In the genomic region with DNA sequence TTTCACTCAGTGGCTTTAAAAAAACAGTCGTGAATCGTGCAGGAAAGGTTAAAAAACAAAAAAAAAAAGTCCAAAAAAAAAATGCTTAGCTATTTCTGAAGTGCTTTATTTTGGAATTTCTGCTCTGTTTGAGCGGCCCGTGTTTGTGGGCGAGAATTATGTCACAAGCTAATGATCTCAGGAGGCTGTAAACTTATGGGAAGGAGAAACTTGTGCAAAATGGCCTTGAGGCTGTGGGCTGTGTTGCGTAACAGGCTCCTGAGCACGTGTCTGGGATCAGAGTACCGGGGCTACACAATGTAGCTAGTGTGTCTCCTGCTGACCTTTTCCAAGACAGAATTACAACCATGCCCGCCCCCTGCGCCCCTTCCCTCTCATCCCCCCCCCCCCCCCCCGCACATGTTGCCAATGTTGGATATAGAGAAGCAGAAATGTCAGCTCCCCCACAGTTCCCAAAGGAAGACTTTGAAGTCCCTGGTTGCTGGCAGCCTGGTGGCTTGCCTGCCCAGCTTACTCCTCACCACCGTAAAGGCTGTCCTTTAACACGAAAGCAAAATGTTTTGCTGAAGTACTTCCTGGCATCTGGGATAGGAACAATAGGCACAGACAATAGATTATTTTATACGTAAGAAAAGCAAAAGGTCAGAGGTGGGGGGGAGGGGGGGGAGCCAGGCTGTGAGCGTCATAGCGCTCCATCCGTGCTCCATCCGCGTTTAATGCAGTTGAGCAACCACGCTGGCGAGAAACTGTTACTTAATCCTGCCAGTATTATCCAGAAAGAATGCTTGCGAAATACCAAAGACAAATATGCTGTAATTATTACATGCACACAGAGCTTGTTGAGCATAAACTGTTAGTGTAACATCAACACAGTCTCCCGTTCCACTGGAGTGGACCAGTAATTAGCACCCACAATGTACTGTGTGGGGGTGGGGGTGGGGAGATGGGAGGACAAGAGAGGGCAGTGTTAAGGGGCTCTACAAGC, we compare ENCODE assay signal across 8 mouse cellular contexts.
DNase-seq lines count a peak whose midpoint lies in the region; ATAC-seq and TF ChIP-seq lines count a peak whose summit lies in the region.

No protein-coding gene starts in this region.

- 28% methylated on average over 21 of the region's 23 CpGs for WGBS in hindbrain, embryonic 12.5 days
- WGBS in limb, embryonic 14.5 days: 19% methylated on average over 22 of the region's 23 CpGs
- 17% methylated on average over 20 of the region's 23 CpGs for WGBS in midbrain, embryonic 16.5 days

- DNase-seq in left cerebral cortex, adult 18-20 months (ENCODE audit: low spot score in 2 of 2): peak; percentile 22 to 30
- no peak for DNase-seq in left cerebral cortex, postnatal 4 days
- peak; percentile 91 for DNase-seq in fat pad, adult 2 months (ENCODE audit: extremely low read depth, low read depth, low spot score)
- DNase-seq in limb, embryonic 14.5 days (ENCODE audit: low spot score): peak; percentile 58
- DNase-seq in thymus, postnatal 10 days (ENCODE audit: low spot score in 2 of 2): no peak
- DNase-seq in spleen, postnatal 14 days (ENCODE audit: low spot score in 2 of 2): no peak

- H3K4me3 ChIP-seq in hindbrain, embryonic 12.5 days: no peak overlapping the region
- no peak overlapping the region for H3K4me3 ChIP-seq in limb, embryonic 14.5 days (replicated peaks; ENCODE audit: low read length)
- no peak overlapping the region; the same call in 1 of the 2 replicates for H3K4me3 ChIP-seq in midbrain, embryonic 16.5 days (ENCODE audit: low read depth, low read length)

- no peak overlapping the region for H3K27ac ChIP-seq in hindbrain, embryonic 12.5 days
- peak overlapping the region; percentile 50 for H3K27ac ChIP-seq in limb, embryonic 14.5 days (replicated peaks; ENCODE audit: low read depth, low read length)
- no peak overlapping the region for H3K27ac ChIP-seq in midbrain, embryonic 16.5 days (ENCODE audit: low read length)

- TF ChIP-seq POLR2A in limb, embryonic 14.5 days (IDR thresholded peaks at IDR 0.05; ENCODE audit: borderline replicate concordance, extremely low read depth, insufficient read depth, insufficient read length): no peak

- H3K4me2 ChIP-seq in hindbrain, embryonic 12.5 days (replicated peaks): peak overlapping the region; percentile 37
- peak overlapping the region; percentile 28 for H3K4me2 ChIP-seq in limb, embryonic 14.5 days (replicated peaks; ENCODE audit: low read depth, low read length, severe bottlenecking)
- peak overlapping the region; percentile 40 for H3K4me2 ChIP-seq in midbrain, embryonic 16.5 days (ENCODE audit: low read length)

- H3K27me3 ChIP-seq in hindbrain, embryonic 12.5 days: no peaks in the 10 kb centered on the region; the same call in 1 of the 2 replicates
- H3K27me3 ChIP-seq in limb, embryonic 14.5 days (ENCODE audit: control insufficient read depth, insufficient read depth, low read length): no peaks in the 10 kb centered on the region
- H3K27me3 ChIP-seq in midbrain, embryonic 16.5 days (ENCODE audit: control insufficient read depth, insufficient read depth, low read depth, low read length): no peaks in the 10 kb centered on the region; the same call in 1 of the 2 replicates

- no peaks in the 10 kb centered on the region for H3K36me3 ChIP-seq in hindbrain, embryonic 12.5 days
- no peaks in the 10 kb centered on the region for H3K36me3 ChIP-seq in limb, embryonic 14.5 days (ENCODE audit: control insufficient read depth, insufficient read depth, low read length)
- no peaks in the 10 kb centered on the region for H3K36me3 ChIP-seq in midbrain, embryonic 16.5 days (ENCODE audit: control insufficient read depth, insufficient read depth, low read length)

- intact Hi-C loops in left cerebral cortex, postnatal 4 days (cut with DNase I): loop anchor here (10.0 kb wide), 1 partner anchor 152 kb away; no protein-coding TSS in a partner anchor

- peaks cover 34% of the 10 kb centered on the region for H3K4me1 ChIP-seq in hindbrain, embryonic 12.5 days
- H3K4me1 ChIP-seq in limb, embryonic 14.5 days (ENCODE audit: control insufficient read depth, insufficient read depth, low read length): peaks cover 36% of the 10 kb centered on the region
- peaks cover 20% of the 10 kb centered on the region for H3K4me1 ChIP-seq in midbrain, embryonic 16.5 days (ENCODE audit: control insufficient read depth, insufficient read depth, low read length)

- ATAC-seq in hindbrain, embryonic 12.5 days (ENCODE audit: low FRiP score): no peak
- peak; percentile 69 for ATAC-seq in limb, embryonic 14.5 days (ENCODE audit: low FRiP score, low read depth)
- peak; percentile 56; the same call in 1 of the 2 replicates for ATAC-seq in midbrain, embryonic 16.5 days

- H3K9me3 ChIP-seq in hindbrain, embryonic 12.5 days (replicated peaks): no peaks in the 10 kb centered on the region
- H3K9me3 ChIP-seq in limb, embryonic 14.5 days (ENCODE audit: control insufficient read depth, low read length): no peaks in the 10 kb centered on the region
- H3K9me3 ChIP-seq in midbrain, embryonic 16.5 days (replicated peaks; ENCODE audit: control insufficient read depth, low read length, poor library complexity, severe bottlenecking): no peaks in the 10 kb centered on the region

- no peak overlapping the region for H3K9ac ChIP-seq in hindbrain, embryonic 12.5 days
- no peak overlapping the region for H3K9ac ChIP-seq in limb, embryonic 14.5 days (ENCODE audit: low read depth, low read length, severe bottlenecking)
- no peak overlapping the region for H3K9ac ChIP-seq in midbrain, embryonic 16.5 days (ENCODE audit: low read depth, low read length)

Comparison
In these comparisons a context has a peak if more than half of its experiments do, and no peak if none do; other contexts are left out.
1. DNase-seq: peak in left cerebral cortex, adult 18-20 months (2 of 2), fat pad, adult 2 months (single experiment) and limb, embryonic 14.5 days (single experiment); none in left cerebral cortex, postnatal 4 days (single experiment), thymus, postnatal 10 days (0 of 2) and spleen, postnatal 14 days (0 of 2).
2. Peak in every context shown above with its lines, with median percentiles within 50 percentile points of each other: H3K4me2 ChIP-seq.